Mouse (Mus musculus): ENCODE data around the gene Rnf13. TPM values are rescaled to one million over a fixed set of nuclear protein-coding genes. Genes with fewer than 3 reads are reported as not detected.

The Rnf13 gene
- 50.0 TPM for total RNA-seq (2023)

DNA sequence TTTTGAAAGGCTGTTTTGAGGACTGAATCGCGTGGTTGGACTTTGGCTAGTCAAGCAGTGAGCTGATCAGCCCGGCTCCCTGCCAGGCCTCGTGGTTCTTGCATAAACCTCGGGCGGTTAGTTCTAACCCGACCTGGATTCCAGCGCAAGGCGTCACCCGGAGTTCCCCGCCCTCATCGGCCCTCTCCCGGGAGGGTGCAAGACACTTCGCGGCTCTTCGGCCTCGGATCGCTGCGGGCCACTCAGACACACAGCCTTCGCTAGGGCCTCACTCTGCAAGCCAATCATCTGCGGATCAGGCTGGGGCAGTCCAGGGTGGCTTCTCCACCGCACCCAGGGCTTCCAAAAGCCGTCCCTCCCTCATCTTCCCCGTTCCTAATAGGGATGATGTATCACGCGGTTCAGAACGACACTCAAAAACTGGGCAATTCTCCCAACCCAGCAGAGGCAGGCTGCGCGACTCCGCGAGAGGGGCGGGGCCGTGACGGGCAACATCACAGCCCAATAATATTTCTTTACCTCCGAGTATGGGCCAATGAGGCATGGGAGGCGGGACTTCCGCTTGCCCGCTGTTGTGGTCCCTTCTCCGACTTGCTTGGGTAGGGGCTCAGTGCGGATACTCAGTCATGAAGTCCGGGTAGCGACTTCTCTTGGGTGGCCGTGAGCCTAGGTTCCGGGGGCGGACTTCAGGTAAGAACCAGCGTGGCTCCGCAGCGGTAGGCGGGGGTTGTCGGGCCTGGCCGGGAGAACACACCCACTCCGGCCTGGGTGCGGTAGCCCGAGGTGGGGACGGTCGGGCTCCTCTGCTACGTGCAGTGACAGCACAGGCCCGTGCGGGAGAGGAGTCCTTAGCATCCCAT lies at the start of gene Rnf13:
Gene Rnf13 (plus strand): TSS at position 552 of the 860 bp plus-strand sequence.

DNA sequence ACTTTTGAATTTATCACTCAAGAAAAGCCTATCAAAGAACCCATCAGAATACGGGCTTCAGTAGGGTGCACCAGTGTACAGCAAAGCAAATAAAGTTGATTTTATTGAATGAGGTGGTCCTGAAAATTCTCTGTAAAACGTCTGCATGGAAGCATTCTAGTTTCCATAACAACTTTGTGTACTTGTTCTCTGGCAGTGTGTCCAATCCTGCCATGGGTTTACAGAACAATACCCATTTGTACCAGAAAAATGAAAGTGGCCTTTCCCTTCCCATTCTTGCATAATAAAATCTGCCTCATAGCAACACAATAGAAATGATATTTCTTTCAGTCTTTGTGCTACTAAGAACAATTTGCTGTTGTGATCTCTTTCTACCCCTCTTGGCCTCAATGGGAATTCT lies 43.1 kb upstream of the Rnf13 start, which contains the start of gene Ankub1:
Gene Ankub1 (minus strand): TSS at position 81 of the 400 bp plus-strand sequence.

GRCm38 (mm10) chr3:57847760-57848185 lies 111.9 kb downstream of the Rnf13 start, which contains the start of gene Pfn2:
Gene Pfn2, minus strand, starts transcription at chr3:57848079.

Other genes with a start within 250 kb of the Rnf13 start
- 0.33 TPM for gene Wwtr1, start 160.2 kb upstream of the Rnf13 start, total RNA-seq (2023)
- gene Commd2, start 84.3 kb upstream of the Rnf13 start, total RNA-seq (2023) = 20.4 TPM
- not detected for gene Ankub1, start 43.3 kb upstream of the Rnf13 start, total RNA-seq (2023)
- gene Pfn2, start 112.0 kb downstream of the Rnf13 start, total RNA-seq (2023) = 4.9 TPM

All from CD4-positive naive resting alpha-beta T cell, adult 57 days (primary cell).